Mouse (Mus musculus): ENCODE results near the gene Pabpc4l.
"Not testable (repeated sequence)": the region's sequence is repeated elsewhere in the genome, so short reads cannot be mapped to it uniquely, and the experiment has no call there.

The Pabpc4l gene

GRCm38 (mm10) chr3:46447481-46448265, at the start of gene Pabpc4l:
Gene Pabpc4l, minus strand, starts transcription at chr3:46448219.
- peak; percentile 30 for DNase-seq (ENCODE audit: low spot score)

- DNase-seq (ENCODE audit: low spot score): no peak
These were observed 42.9 kb upstream of the Pabpc4l start for GRCm38 (mm10) chr3:46490989-46491259.

GRCm38 (mm10) chr3:46490132-46490988, 42.3 kb upstream of the Pabpc4l start:
- no peak for DNase-seq (ENCODE audit: low spot score)

- DNase-seq (ENCODE audit: low spot score): not testable (repeated sequence)
These were observed 38.1 kb upstream of the Pabpc4l start for GRCm38 (mm10) chr3:46486091-46486490.

GRCm38 (mm10) chr3:46448266-46448532, 180 bp upstream of the Pabpc4l start:
- no peak for DNase-seq (ENCODE audit: low spot score)

DNA sequence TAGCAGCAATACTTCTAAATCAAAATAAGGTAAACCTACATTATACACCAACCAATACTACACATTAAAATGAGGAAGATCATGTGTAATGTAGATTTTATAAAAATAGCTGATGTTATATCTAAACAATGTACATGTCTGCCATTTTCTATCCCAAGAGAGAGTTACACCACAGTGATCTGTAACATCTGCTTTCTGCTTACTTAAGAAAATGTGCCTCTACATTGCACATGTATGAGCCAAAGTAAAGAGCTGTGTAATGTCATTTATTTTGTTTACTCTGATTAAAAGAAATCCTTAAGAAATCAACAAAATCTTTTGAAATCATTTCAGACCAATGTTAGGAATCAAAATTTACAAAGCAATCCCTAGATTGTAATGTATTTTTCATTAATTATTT, 16.6 kb downstream of the Pabpc4l start:
- no peak for DNase-seq (ENCODE audit: low spot score)
